Mouse (Mus musculus): ENCODE measurements at regions not wholly inside any gene's neighbourhood (a gene's known extent, or its start where the extent isn't known, plus 50 kb on each side); places are given as distances from the start of the nearest gene placed in this dataset.

DNA sequence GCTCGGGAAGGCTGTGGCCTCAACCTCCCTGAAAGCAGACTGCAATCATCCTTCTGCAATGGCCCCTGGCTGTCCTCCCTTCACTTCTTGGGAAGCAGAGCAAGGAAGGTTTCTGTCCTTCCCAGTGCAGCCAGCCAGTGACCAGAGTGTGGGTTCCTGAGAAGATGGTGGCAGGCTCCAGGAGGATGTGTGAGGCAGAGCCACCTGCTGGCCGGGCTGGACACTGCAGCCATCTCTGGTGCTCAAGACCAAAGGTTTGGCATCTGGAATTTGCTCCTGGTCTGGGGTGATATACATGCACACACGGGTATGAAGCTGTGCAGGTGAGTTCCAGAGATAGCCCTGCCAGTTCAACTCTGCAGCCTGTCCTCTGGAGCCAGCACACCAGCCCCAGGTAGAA is 227.2 kb upstream of the Irx4 start:
- no peak overlapping the region for H3K4me2 ChIP-seq
- no peaks in the 10 kb centered on the region for H3K9me3 ChIP-seq
- no peak overlapping the region for H3K4me3 ChIP-seq (replicated peaks)
- no peaks in the 10 kb centered on the region for H3K4me1 ChIP-seq
- no peaks in the 10 kb centered on the region; the same call in 1 of the 2 replicates for H3K27me3 ChIP-seq (replicated peaks)
- WGBS = 29% methylated on average over 3 of the region's 3 CpGs
- no peaks in the 10 kb centered on the region for H3K36me3 ChIP-seq
- no peak overlapping the region for H3K9ac ChIP-seq
- ATAC-seq (ENCODE audit: insufficient read depth, low FRiP score, low read depth) = no peak
- no peak overlapping the region for H3K27ac ChIP-seq

DNA sequence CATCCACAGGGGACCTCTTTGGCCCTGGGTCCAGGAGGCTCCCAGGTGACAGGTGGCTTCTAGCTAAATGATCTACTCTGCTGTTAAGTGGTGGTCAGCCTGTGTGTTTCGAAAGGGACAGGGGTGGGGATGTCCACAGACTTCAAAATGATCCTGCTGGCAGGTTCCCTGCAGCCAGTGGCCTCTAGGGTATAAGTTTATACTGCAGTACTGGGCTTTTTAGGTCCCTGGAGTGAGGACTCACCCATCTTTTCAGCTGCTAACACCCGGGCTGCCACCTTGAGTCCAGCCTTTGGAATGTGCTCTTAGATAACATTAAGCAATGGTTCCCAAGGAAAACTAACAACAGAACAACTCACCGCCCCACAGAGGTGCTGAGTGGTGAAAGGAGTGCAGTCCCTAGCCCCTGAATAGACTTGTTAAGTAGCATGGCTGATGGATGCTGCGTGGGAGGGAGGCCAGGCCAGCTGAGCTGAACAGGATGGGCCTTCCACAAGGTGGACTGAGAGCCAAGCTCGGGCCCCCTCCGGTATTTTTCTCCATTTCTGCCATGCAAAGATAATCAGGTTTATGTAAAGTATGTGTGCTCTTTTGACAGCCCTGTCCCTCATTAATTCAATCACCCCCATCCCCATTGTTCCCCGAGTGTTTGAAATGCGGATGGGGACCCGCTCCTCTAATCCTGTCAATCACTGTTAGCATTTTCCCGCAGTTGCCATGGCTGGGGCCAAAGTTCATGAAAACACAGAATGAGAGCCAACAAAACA is 226.0 kb upstream of the Irx4 start:
- no peak overlapping the region for H3K4me2 ChIP-seq
- no peaks in the 10 kb centered on the region for H3K4me1 ChIP-seq
- H3K36me3 ChIP-seq = no peaks in the 10 kb centered on the region
- no peaks in the 10 kb centered on the region for H3K9me3 ChIP-seq
- no peak overlapping the region for H3K27ac ChIP-seq
- 32% methylated on average over 10 of the region's 10 CpGs for WGBS
- no peaks in the 10 kb centered on the region; the same call in 1 of the 2 replicates for H3K27me3 ChIP-seq (replicated peaks)
- no peak for ATAC-seq (ENCODE audit: insufficient read depth, low FRiP score, low read depth)
- H3K4me3 ChIP-seq (replicated peaks) = no peak overlapping the region
- no peak overlapping the region for H3K9ac ChIP-seq

DNA sequence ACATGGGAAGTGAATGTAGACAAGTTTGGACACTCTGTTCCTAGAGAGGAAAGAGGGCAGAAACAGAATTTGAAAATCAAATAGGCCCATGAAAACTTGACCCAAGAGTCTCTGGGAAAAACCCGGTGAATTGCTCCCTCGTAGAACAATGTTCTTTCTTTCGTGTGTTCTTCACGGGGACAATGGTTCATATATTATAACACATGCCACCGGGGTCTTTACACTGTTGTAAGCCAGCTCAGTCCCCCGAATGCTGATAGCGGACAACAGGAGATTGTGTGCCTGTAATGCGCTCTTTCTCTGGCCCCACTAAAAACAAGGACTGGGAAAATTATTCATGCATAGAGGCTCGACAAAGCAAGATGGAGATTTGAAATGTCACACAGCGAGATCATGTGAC is 225.4 kb upstream of the Irx4 start:
- no peak overlapping the region for H3K4me3 ChIP-seq (replicated peaks)
- H3K27me3 ChIP-seq (replicated peaks) = no peaks in the 10 kb centered on the region; the same call in 1 of the 2 replicates
- H3K4me2 ChIP-seq = no peak overlapping the region
- H3K27ac ChIP-seq = no peak overlapping the region
- H3K36me3 ChIP-seq = no peaks in the 10 kb centered on the region
- WGBS = 74% methylated on average over 10 of the region's 10 CpGs
- H3K9ac ChIP-seq = no peak overlapping the region
- H3K9me3 ChIP-seq = no peaks in the 10 kb centered on the region
- no peaks in the 10 kb centered on the region for H3K4me1 ChIP-seq
- ATAC-seq (ENCODE audit: insufficient read depth, low FRiP score, low read depth) = no peak

DNA sequence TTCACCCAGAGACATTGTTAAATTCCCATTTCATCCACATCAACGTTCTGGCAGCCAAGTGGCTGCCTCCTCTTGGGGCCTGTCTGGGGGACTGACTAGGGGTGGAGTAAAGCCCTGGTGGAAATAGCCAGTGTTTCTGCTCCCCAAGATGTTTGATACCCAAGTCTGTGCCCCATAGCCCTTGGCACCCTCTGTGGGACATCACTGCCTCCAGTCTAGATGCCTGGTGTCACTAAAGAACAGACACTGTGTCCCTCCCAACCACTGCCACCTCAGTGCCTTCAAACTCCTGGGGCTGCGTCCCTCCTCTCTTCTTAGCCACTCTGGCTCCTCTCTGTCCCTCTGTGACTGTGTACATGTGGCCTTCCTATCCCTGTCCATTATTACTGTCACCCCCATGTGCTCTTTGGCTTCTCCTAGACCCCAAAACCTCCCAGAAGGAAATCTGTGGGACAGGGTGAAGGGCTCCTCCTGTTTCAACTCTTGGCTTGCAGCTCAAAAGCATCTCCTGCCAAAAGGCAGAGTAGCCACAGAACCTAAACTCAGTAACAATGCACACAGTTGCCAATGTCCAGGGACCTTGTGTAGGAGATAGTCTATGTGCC is 224.8 kb upstream of the Irx4 start:
- 60% methylated on average over 2 of the region's 2 CpGs for WGBS
- H3K9me3 ChIP-seq = no peaks in the 10 kb centered on the region
- no peaks in the 10 kb centered on the region; the same call in 1 of the 2 replicates for H3K27me3 ChIP-seq (replicated peaks)
- H3K36me3 ChIP-seq = no peaks in the 10 kb centered on the region
- ATAC-seq (ENCODE audit: insufficient read depth, low FRiP score, low read depth) = no peak
- no peak overlapping the region for H3K9ac ChIP-seq
- no peak overlapping the region for H3K4me3 ChIP-seq (replicated peaks)
- no peak overlapping the region for H3K4me2 ChIP-seq
- H3K4me1 ChIP-seq = no peaks in the 10 kb centered on the region
- no peak overlapping the region for H3K27ac ChIP-seq

DNA sequence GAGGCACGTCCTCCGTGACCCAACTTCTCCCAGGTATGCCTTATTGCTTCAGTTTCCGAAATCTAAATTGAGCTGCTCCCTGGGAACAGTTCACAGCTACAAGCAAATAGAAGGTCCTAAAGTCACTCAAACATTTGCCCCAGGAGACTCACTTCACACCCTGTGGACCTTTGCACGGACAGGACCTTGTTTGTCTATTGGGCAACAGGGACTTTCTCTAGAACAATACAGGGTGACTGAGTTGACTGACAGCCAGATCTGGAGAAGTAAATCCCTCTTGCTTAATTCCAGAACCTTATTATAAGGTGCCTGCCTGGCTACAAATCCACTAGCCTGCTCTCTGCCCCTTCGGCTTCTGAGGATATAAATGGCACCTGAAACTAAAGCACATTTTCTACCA is 220.5 kb upstream of the Irx4 start:
- H3K27me3 ChIP-seq (replicated peaks) = no peaks in the 10 kb centered on the region; the same call in 1 of the 2 replicates
- ATAC-seq (ENCODE audit: insufficient read depth, low FRiP score, low read depth) = no peak
- no peak overlapping the region for H3K9ac ChIP-seq

DNA sequence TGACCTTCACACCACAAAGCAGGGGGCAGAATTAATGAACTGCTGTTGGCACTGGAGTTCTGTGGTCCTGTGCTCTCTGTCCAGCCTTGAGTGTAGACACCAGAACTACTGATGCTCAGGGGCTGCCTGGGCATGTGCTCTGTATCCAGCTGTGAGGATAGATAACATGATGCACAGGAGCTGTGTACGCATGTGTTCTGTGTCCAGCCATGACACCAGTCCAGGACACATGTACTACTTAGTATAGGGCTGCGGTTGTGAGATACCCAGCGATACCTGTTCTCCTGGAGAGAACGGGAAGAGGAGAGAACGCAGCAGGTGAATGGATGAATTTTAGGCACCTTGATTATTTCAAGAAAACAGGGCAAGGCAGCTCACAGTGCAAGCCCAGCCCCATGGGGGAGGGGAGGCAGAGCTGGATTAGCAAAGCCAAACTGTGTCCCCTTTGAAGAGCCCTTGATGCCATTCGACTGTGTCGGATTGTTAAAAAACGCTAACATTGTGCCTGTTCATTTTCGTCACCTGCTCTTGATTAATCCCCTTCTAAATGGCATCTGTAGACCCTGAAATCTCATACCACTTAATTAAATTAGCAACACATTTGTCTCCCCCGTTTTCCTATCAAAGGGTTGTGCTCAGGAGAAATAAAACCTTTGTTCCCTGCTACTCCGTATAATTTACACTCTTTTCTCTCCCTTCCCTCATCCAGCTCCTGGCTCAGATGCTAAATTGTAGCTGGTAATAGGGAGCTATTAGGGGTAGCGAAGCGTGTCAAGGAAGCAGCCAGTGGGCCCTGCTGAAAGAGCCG is 218.8 kb upstream of the Irx4 start:
- Histone ChIP-seq H3K27me3 (replicated peaks) (no peaks in the 10 kb centered on the region), H3K4me2 (no peak overlapping the region), H3K4me1 (no peaks in the 10 kb centered on the region), H3K9me3 (no peaks in the 10 kb centered on the region), H3K4me3 (replicated peaks) (no peak overlapping the region), H3K9ac (no peak overlapping the region), H3K27ac (no peak overlapping the region), H3K36me3 (no peaks in the 10 kb centered on the region)
- ATAC-seq (ENCODE audit: insufficient read depth, low FRiP score, low read depth) = no peak
- WGBS = 52% methylated on average over 14 of the region's 14 CpGs

More for the DNA sequence above, 220.5 kb upstream of the Irx4 start:
- H3K4me3 ChIP-seq (replicated peaks) = no peak overlapping the region
- H3K27ac ChIP-seq = no peak overlapping the region
- no peaks in the 10 kb centered on the region for H3K4me1 ChIP-seq
- 85% methylated on average over 5 of the region's 5 CpGs for WGBS
- no peaks in the 10 kb centered on the region for H3K36me3 ChIP-seq
- H3K9me3 ChIP-seq = no peaks in the 10 kb centered on the region
- no peak overlapping the region for H3K4me2 ChIP-seq

DNA sequence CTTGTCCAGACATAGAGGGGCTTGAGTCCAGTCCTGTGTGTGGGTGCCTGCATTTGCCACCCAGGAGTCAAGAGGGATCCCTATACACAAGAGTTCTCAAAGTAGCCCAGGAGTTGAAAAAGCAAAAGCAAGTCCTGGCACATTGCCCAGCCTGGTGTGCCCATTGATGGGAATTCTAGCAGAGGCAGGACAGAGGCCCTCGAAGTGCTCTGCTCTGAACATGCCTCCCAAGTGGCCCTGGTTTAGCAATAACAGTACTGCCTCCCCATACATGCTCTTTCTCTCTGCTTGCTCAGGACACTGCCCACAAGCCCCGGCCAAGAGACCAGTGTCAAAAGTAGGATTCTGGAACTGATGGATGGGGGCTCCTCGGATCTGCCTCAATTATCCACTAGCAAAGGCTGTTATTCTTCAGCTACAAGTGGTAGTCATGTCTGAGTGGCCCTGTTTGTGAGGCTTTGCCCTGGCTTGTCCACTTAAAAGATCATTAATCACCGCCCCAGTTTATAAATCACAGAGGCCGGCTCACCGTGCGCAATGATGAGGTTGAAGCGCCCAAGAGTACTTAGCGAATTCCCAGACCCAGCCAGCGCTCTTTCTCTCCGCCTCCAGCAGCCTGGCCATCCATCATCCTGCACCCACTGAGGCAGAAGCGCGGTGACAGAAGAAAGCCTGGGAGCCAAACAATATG is 190.3 kb upstream of the Irx4 start:
- Histone ChIP-seq H3K4me1 (no peaks in the 10 kb centered on the region), H3K27me3 (replicated peaks) (no peaks in the 10 kb centered on the region; the same call in 1 of the 2 replicates), H3K36me3 (no peaks in the 10 kb centered on the region), H3K9me3 (no peaks in the 10 kb centered on the region), H3K9ac (no peak overlapping the region), H3K27ac (no peak overlapping the region), H3K4me2 (no peak overlapping the region), H3K4me3 (replicated peaks) (no peak overlapping the region)
- WGBS = 17% methylated on average over 13 of the region's 13 CpGs
- no peak for ATAC-seq (ENCODE audit: insufficient read depth, low FRiP score, low read depth)

DNA sequence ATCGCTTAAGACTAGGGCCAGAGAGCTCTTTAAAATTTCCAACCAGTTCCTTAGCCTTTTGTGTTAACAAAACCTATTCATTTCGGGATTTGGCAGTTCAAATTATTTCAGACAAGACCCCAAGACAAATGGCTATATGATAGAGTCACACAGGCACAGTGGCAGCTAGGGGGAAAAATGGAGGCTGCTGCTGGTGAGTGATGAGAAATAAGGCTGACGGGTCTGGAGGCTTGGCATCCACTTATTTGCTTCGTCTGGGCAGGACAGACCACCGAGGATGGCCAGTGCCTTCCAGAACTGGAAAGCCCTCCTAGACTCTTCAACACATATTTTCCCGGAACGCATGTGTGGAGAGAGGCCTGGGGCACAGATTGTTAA is 189.8 kb upstream of the Irx4 start:
- no peak overlapping the region for H3K9ac ChIP-seq
- H3K4me2 ChIP-seq = no peak overlapping the region
- 22% methylated on average over 7 of the region's 7 CpGs for WGBS
- no peaks in the 10 kb centered on the region; the same call in 1 of the 2 replicates for H3K27me3 ChIP-seq (replicated peaks)
- H3K27ac ChIP-seq = no peak overlapping the region
- H3K4me3 ChIP-seq (replicated peaks) = no peak overlapping the region
- H3K9me3 ChIP-seq = no peaks in the 10 kb centered on the region
- no peaks in the 10 kb centered on the region for H3K36me3 ChIP-seq
- no peak for ATAC-seq (ENCODE audit: insufficient read depth, low FRiP score, low read depth)
- H3K4me1 ChIP-seq = no peaks in the 10 kb centered on the region

DNA sequence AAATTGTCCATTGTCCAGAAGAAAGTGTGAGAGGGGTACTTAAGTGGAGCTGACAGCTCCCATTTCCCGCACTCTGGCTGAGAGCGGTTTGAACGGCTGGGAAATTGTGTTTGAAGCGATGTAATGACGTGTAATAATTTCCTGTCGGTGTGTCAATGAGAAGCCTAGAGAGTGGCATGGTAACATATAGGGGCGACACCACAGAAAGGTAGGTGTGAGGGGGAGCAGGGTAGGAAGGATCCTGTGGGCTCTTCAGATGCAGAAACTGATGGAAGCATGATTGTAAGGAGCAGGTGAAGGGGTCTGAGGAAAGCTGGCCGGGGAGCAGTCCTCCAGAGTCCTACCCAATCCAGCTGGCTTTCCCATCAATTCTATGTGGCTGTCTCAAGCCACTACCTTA is 189.2 kb upstream of the Irx4 start:
- no peak for ATAC-seq (ENCODE audit: insufficient read depth, low FRiP score, low read depth)
- Histone ChIP-seq H3K4me2 (no peak overlapping the region), H3K4me1 (no peaks in the 10 kb centered on the region), H3K36me3 (no peaks in the 10 kb centered on the region), H3K4me3 (replicated peaks) (no peak overlapping the region), H3K27me3 (replicated peaks) (no peaks in the 10 kb centered on the region; the same call in 1 of the 2 replicates), H3K27ac (no peak overlapping the region), H3K9me3 (no peaks in the 10 kb centered on the region), H3K9ac (no peak overlapping the region)
- WGBS = 48% methylated on average over 8 of the region's 8 CpGs

DNA sequence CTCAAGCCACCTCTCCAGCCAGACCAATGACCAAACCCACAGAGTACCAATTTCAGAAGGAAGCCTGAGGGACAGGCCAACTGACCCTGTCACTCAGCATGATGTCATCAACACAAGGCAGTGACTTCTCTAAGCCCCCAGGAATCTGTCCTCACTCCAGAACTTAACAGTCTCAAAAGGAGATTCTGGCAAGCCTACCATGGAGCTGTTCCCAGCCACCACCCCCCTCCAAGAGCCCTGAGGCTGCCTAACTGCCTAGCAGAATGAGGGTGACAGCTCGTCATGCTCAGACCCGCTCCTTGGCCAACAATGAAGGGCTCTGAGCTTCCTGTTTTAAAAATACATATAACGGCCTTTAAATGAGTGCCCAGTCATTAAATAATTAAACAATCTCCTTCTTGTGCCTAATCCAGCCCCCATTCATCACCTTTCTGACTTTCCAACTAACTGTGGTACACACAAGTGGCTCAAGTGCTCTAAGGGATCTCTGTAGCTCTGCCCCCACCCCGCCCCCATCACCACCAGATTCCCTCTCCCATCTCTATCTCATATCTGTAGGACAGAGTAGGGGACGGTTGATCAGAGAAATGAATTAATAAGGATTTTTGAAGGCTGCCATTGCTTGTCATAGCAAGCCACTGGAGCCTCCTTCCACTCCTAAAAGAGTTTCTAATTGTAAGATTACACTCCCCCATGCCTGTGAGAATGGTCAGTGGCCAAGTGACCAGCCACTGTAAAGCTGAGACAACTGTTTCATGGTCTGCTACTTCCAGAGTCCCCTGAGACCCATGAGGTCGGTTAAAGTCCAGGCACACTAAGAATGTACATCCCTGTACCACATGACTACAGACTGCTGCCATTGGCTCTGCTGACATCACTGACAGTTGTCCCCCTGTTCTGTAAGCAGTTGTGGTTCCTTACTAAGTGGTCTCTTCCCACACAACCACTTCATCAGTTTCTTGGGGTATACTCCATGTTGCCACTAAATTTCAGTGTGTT is 188.1 kb upstream of the Irx4 start:
- Histone ChIP-seq H3K4me1 (no peaks in the 10 kb centered on the region), H3K9ac (no peak overlapping the region), H3K4me3 (replicated peaks) (no peak overlapping the region), H3K4me2 (no peak overlapping the region), H3K36me3 (no peaks in the 10 kb centered on the region), H3K27ac (no peak overlapping the region), H3K27me3 (replicated peaks) (no peaks in the 10 kb centered on the region; the same call in 1 of the 2 replicates), H3K9me3 (no peaks in the 10 kb centered on the region)
- ATAC-seq (ENCODE audit: insufficient read depth, low FRiP score, low read depth) = no peak
- WGBS = 56% methylated on average over 6 of the region's 6 CpGs

Measured in stomach, embryonic 15.5 days (tissue).